Mouse (Mus musculus): Measurements from ENCODE around the gene Tusc2.

- no peak for TF ChIP-seq CTCF (IDR thresholded peaks at IDR 0.05; ENCODE audit: control insufficient read depth, insufficient read depth, low read length)
- no peak for TF ChIP-seq POLR2A (IDR thresholded peaks at IDR 0.05; ENCODE audit: borderline replicate concordance, control insufficient read depth, low read depth, low read length)
Observed at GRCm38 (mm10) chr9:107553541-107554318, 9.3 kb upstream of the Tusc2 start.

All from bone marrow, adult 2 months (tissue).